Mouse (Mus musculus) heart, adult 2 months (tissue): Measurements from ENCODE around the gene Ralgps1.

Experiments
- CTCF ChIP-seq: fragments of 200-600 bp; IDR thresholded peaks from 2 replicates; pipeline ENCODE4 v1.8.1; 2022; ENCODE audit warnings: antibody characterized with exemption, mild to moderate bottlenecking, moderate library complexity
- POLR2A ChIP-seq: fragments of 200-500 bp; IDR thresholded peaks from 2 replicates; pipeline ENCODE4 v1.6.1; 2011; ENCODE audit warnings: mild to moderate bottlenecking, low read depth, low read length, control low read depth; ENCODE audit not compliant: insufficient read depth

DNA sequence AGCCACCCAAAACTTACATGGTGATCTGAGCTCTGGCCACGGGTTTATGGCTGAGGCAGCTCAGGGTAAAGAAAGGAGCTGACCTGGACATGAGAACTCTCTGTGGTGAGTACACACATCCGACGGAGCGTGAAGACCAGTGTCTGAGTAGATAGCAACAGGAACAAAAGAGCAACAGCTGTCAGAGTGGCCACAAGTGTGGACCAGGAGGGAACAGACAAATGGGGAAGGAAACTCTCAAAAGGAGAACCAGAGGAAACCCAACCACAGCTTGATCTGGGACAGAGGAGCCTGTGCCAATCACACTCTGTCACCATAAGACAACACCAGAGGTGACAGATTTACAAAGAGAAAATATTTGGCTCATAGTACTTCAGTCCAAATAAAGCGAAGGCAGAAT is 17.9 kb downstream of the Ralgps1 start:
- TF ChIP-seq POLR2A (no peak), CTCF (no peak)
